Mouse (Mus musculus): ENCODE results near the gene Arhgef1. TPM values are rescaled to one million over a fixed set of nuclear protein-coding genes. Genes with fewer than 3 reads are reported as not detected.
A peak's percentile ranks its signal among the peaks of the same experiment; 100 is the strongest.
"Not testable (repeated sequence)": the region's sequence is repeated elsewhere in the genome, so short reads cannot be mapped to it uniquely, and the experiment has no call there.

The Arhgef1 gene
- total RNA-seq, 2 experiments from 2014 or later, result 88.3 to 100.0 TPM

DNA sequence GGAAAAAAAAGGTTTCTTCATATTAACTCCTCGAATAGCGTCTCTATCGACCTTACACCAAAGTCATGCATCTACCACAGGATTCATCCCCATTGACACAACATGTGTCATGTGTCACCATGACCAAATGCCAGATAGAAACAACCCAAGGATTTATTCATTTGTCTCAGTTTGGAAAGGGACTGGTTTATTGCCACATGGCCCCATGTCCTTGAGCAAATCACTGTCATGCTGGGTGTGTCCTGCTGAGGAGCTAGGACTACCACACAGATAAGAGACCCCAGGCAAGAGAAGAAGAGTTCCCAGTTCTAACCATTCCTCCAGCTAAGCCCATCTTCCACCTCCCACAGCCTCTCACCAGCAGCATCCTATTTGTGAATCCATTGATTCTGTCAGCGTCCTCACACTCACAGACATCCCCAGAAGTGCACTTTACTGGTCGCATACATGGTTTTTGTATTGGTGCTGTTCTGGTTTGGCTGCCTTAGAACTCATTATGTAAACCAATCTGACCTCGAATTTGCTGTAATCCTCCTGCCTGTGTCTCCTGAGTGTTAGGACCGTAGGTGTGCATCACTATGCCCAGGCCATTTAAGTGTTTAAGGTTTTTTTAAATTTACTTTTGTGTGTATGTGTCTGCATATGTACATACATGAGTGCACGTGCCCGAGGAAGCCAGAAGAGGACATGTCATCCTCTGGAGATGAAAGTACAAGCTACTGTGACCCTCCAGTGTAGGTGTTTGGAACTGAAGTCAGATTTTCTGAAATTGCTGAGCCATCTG is 20.1 kb upstream of the Arhgef1 start:
- TF ChIP-seq CTCF (conservative IDR thresholded peaks at IDR 0.05), result no peak

DNA sequence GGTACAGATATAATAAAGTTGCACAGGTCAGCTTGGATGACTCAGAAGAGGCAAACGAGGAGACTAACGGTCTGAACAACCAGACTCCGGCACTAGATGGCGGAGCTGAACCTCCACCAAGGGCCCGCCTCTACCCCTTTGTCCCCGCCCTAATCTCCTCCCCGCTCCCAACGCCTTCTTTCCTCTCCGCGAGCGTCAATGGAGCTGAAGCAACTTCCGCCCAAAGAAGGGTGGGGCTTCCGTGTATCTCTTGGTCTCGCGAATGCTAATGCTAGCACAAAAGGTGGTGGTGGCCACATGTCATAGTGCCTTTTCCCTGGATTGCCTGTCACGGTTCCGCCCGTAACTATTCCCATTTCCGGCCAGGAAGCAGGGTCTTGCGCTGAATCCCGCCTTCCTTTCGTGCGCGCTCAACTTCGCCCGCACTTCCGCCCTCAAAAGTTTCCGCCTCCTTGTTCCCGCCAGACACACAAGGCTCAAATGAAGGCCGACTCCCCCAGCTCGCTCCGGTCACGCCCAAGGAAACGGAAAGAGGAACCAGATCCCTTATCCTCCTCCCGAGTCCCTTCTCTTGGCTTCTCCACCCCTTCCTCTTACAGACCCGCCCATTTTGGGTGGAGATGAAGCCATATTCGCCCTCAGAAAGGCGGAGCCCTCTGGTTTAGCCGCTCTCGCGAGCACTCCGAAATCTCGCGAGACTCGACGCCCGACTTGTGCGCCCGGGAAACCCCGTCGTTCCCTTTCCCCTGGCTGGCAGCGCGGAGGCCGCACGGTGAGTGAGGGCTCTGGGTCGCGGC is 18.6 kb upstream of the Arhgef1 start, which contains the start of gene Rps19:
Gene Rps19, plus strand, starts transcription at position 476 of the 797 bp plus-strand sequence.
- Histone ChIP-seq H3K27ac (peak within 1 kb of the TSS; percentile 97), H3K4me3 (peak within 1 kb of the TSS; percentile 97)
- peak; percentile 98 to 99 for DNase-seq (ENCODE audit: low spot score in 2 of 2)
- peak; percentile 81 for TF ChIP-seq CTCF (conservative IDR thresholded peaks at IDR 0.05)

More for the DNA sequence above, 20.1 kb upstream of the Arhgef1 start:
- no peak overlapping the region for H3K27ac ChIP-seq
- no peak for DNase-seq (ENCODE audit: low spot score in 2 of 2)
- no peak overlapping the region for H3K4me3 ChIP-seq

DNA sequence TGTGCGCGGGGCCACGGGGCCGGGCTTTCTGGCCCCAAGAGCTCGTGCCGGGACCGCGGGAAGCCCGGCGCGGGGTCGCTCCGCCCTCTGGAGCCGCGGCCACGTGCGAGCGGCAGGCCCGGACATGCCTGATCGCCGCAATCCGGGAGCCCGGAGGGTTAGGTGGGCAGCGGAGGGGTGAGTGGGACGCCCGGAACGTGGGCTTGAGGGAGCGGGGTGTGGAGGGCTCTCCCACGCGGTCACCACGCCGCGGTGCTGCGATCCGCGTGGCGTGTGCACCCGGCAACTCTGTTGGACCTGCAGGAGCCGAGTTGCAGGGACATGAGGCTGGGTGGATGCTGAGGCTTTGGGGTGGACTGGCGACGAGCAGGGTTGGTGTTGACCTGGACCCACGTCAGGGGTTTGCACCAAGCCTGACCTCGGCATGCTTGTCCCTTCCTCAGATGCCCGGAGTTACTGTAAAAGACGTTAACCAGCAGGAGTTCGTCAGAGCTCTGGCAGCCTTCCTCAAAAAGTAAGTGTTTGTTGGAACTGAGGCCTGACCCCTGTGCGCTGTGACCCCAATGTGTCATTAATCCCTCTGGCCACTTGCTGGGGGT is 17.9 kb upstream of the Arhgef1 start:
- DNase-seq (ENCODE audit: low spot score in 2 of 2), result no peak
- Histone ChIP-seq H3K27ac (peak overlapping the region; percentile 97), H3K4me3 (peak overlapping the region; percentile 97)
- no peak for TF ChIP-seq CTCF (conservative IDR thresholded peaks at IDR 0.05)

DNA sequence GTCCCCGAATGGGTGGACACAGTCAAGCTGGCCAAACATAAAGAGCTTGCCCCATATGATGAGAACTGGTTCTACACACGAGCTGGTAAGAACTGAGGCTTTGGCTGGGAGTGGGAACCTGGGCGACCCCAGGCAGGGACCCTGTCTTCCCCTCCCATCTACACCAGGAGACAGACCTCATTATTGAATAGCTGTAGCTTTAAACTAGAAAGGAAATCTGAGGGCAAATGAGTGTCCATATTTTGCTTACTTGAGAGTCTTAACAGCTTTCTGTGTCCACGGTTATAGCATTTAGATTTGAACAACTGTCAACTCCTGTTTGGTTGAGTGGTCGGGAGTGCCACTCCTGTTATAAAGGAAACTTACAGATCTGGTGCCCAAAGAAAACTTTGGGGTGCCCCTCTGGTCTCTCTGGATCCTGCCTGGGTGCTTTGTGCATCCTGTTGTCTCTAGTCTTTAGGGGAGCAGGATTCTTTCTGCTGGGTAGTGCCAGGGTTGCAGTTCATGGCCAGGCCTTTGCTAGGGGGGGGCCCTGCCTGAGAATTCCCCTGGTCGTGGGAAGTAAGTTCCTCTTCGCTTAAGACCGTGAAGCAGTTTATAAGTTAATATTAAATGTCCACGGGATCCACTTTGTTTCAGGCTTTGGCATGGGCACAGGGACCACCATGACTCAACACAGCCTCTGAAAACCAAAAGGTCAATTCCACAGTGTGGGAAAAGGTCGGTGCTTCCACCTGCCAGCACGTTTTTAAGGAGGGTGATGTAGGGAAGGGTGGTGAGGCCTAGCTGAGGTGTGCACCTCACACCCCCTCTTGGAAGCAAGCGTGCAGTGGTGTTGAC is 17.0 kb upstream of the Arhgef1 start:
- Histone ChIP-seq H3K4me3 (peak overlapping the region; percentile 97), H3K27ac (peak overlapping the region; percentile 97; the same call in 1 of the 2 replicates)
- DNase-seq (ENCODE audit: low spot score in 2 of 2), result no peak
- TF ChIP-seq CTCF (conservative IDR thresholded peaks at IDR 0.05), result no peak

DNA sequence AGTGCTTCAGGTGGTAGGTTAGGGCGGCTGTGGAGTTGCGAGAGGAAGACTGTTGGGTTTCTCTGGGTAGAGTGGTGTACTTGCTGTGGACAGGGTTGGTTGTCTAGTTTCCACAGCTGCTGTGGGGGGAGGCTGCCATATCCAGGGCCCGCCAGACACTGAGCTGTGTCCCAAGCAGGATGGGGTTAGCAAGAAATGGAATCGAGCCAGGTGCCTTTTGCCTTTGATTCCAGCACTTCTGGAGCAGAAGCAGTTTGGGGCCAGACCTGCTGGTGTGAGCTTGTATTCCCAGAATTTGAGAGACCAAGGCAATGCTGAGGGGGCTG is 16.4 kb upstream of the Arhgef1 start:
- peak overlapping the region; percentile 97 for H3K4me3 ChIP-seq
- peak overlapping the region; percentile 97; the same call in 1 of the 2 replicates for H3K27ac ChIP-seq
- DNase-seq (ENCODE audit: low spot score in 2 of 2), result no peak
- no peak for TF ChIP-seq CTCF (conservative IDR thresholded peaks at IDR 0.05)

DNA sequence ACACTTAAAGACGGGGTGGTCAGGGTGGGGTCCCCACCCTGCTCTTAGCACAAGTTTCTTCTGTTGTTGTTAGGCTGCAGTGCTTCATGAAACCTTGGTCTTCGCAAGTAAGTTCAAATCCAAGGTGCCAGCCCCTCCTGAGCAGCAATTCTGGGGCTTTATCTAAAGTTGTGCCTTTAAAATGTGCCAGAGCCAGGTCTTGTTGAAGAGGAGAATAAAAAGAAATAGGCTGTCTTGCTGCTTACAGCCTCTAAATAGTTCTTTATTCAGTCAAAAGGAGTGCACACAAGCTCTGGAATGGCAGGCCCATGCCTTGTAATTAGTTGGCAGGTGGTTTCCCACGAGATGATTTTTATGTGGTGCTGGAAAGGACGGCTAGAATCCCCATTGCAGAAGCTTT is 15.6 kb upstream of the Arhgef1 start:
- no peak overlapping the region for H3K4me3 ChIP-seq
- no peak for TF ChIP-seq CTCF (conservative IDR thresholded peaks at IDR 0.05)
- H3K27ac ChIP-seq, result peak overlapping the region; percentile 32; the same call in 1 of the 2 replicates
- DNase-seq (ENCODE audit: low spot score in 2 of 2), result no peak

DNA sequence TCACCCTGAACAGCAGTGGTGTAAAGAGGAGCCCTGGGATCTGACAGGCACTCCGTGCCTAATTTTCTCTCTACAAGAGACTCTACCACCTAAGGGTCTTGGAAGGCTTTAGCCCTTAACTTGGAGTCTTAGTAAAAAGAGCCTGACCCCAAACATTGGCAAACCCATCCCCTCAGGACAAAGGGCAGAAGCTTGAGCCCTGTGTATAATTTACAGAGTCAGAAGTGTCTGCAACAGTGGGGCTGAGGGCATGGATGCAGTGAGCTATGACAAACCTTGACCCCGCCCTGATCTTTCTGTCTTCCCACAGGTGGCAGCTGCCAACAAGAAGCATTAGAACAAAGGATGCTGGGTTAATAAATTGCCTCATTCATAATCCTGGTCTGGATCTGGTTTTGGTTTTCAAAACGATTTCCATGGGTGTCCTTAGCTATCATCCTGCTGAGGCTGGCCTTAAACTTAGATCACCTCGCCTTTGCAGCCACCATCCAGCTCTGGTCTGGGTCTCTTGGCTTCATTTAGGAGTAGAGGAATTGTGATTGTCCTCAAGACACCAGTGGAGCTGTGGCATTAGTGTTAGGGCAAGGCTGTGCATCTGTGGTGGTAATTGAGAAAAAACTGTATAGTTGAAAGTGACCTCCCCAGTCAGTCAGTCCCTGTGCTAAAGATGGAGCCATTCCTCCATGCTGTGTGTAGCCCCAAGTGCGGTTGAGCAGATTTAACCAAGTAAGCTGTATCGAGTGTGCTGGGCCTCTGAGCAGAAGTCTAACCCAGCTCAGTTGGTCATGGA is 13.1 kb upstream of the Arhgef1 start:
- no peak for TF ChIP-seq CTCF (conservative IDR thresholded peaks at IDR 0.05)
- H3K27ac ChIP-seq, result no peak overlapping the region
- H3K4me3 ChIP-seq, result no peak overlapping the region
- no peak for DNase-seq (ENCODE audit: low spot score in 2 of 2)

DNA sequence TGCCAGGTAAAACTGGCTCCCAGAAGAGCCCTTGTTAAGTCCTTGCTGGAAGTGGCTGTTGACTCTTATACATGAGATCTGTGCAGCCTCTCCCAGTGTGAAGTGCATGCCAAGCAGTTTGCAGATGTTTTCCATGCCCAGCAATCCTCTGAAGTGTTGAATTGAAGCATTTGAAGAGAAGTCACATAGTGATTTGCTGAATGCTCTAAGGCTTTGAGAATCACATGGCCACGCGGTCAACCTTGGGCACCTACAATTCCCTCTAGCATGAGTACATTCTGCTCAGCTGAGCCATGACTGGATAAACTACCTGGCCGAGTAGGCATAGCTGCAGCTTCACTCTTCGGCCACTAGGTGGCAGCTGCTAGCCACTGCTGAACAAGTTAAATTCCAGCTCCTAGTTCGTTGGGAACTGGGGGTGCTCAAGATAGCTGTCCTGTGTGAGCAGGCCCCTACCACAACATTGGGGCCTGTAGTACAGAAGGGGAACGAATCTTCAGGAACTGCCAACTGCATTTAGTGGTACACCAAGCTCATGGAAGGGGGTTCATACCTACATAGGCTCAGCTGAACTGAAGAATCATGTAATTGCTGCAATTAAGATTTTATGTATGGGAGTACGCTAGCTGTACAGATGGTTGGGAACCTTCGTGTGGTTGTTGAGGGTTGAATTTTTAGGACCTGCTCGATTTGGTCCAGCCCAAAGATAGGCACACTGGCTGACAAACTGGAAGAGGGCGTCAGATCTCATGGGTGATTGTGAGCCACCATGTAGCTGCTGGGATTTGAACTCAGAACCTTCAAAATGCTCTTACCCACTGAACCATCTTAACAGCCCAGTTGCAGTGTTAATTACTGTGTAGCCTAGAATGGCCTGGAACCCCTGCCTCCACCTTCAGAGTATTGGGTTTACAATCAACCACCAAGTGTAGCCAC is 12.2 kb upstream of the Arhgef1 start:
- DNase-seq (ENCODE audit: low spot score in 2 of 2), result peak; percentile 70 to 76
- Histone ChIP-seq H3K27ac (no peak overlapping the region), H3K4me3 (no peak overlapping the region)
- peak; percentile 100 for TF ChIP-seq CTCF (conservative IDR thresholded peaks at IDR 0.05)

DNA sequence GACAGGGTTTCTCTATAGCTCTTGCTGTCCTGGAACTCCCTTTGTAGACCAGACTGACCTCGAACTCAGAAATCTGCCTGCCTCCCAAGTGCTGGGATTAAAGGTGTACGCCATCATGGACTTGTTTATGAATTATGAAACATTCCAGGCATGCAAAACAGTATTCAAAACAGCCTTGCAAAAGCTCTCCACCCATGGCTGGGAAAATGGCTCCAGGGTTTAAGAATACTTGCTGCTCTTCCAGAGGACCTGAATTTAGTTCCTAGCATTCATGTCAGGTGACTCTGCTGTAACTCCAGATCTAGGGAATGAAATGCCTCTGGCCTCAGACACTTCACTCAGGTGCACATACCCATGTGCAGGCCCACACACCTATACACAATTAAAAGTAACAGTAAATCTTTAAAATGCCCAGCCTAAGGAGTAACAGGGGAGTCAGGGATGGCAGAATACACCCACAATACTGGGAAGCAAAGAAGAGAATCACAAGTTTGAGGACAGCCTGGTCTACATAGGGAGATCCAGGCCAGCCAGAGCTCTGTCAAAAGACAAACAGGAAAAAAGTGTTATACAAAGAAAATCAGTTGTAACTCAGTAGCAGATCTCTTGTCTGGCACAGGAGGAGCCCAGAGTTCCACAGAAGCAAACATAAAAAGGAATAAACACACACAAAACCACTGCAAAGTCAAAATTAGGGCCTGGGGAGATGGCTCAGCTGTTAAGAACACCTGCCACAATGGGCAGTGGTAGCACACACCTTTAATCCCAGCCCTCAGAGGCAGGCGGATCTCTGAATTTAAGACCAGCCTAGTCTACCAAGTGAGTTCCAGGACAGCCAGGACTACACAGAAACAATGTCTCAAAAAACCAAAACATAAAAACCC is 11.2 kb upstream of the Arhgef1 start:
- no peak overlapping the region for H3K27ac ChIP-seq
- no peak overlapping the region for H3K4me3 ChIP-seq
- no peak for TF ChIP-seq CTCF (conservative IDR thresholded peaks at IDR 0.05)
- no peak for DNase-seq (ENCODE audit: low spot score in 2 of 2)

DNA sequence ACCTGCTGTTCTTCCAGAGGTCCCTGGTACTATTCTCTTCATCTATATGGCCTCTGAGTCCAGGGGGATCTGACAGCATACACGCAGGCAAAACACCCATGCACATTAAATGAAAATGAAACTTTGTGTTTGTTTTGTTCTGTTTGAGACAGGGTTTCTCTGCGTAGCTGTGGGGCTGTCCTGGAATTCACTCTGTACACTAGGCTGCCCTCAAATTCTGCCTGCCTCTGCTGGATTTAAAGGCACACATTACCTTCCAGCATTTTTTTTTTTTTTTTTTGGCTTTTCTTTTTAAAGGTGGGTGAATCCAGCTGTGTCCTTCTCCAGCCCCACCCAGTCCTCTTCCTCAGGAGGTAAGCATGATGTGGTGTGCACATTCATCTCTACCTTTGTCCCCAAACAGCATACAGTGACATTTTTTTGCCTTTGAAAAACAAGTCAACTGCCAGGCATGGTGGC is 10.6 kb upstream of the Arhgef1 start:
- TF ChIP-seq CTCF (conservative IDR thresholded peaks at IDR 0.05), result no peak
- Histone ChIP-seq H3K27ac (no peak overlapping the region), H3K4me3 (no peak overlapping the region)
- no peak for DNase-seq (ENCODE audit: low spot score in 2 of 2)

DNA sequence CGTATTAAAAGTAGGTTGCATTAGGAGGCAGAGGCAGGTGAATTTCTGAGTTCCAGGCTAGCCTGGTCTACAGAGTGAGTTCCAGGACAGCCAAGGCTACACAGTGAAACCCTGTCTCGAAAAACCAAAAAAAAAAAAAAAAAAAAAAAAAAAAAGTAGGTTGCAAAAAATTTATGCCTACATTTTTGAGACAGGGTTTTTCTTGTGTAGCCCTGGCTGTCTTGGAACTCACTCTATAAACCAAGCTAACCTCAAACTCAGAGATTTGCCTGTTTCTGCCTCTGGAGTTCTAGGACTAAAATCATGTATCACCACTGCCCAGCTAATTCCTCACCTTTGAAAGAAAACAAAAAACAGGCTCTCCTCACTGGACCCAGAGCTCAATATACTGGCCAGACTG is 7.0 kb upstream of the Arhgef1 start:
- not testable (repeated sequence) for DNase-seq (ENCODE audit: low spot score in 2 of 2); H3K4me3 ChIP-seq; H3K27ac ChIP-seq

Measured in layer of hippocampus, adult 2 months (tissue).